Mouse (Mus musculus) limb, embryonic 14.5 days (tissue): ENCODE measurements at regions not wholly inside any gene's neighbourhood (a gene's known extent, or its start where the extent isn't known, plus 50 kb on each side); places are given as distances from the start of the nearest gene placed in this dataset.
"Not testable (repeated sequence)": the region's sequence is repeated elsewhere in the genome, so short reads cannot be mapped to it uniquely, and the experiment has no call there.

ENCODE experiments used
- ATAC-seq: fragments of 200-750 bp; cut with Nextera tagmentation; 2 replicates; pipeline ENCODE4 v1.8.0; 2017; ENCODE audit warnings: low read depth, moderate number of reproducible peaks, moderate TSS enrichment; ENCODE audit not compliant: low FRiP score
- DNase-seq: peaks from one replicate; pipeline ENCODE4 v3.0.0-alpha.2; 2015; ENCODE audit warnings: low spot score
- H3K27ac ChIP-seq: fragments of 300-500 bp; sonication (generic); replicated peaks from 2 replicates; pipeline ENCODE4 v1.5.1; 2014; ENCODE audit warnings: low read depth, mild to moderate bottlenecking, low read length, moderate library complexity, mixed read lengths
- H3K27me3 ChIP-seq: fragments of 300-500 bp; sonication (generic); 2 replicates; pipeline ENCODE4 v1.6.1; 2014; ENCODE audit warnings: low read length, mixed read lengths; ENCODE audit not compliant: control insufficient read depth, insufficient read depth
- H3K36me3 ChIP-seq: fragments of 300-500 bp; sonication (generic); 2 replicates; pipeline ENCODE4 v1.6.1; 2014; ENCODE audit warnings: mild to moderate bottlenecking, low read length, moderate library complexity, mixed read lengths; ENCODE audit not compliant: control insufficient read depth, insufficient read depth
- H3K4me1 ChIP-seq: fragments of 300-500 bp; sonication (generic); 2 replicates; pipeline ENCODE4 v1.6.1; 2014; ENCODE audit warnings: antibody characterized with exemption, low read length, mixed read lengths; ENCODE audit not compliant: control insufficient read depth, insufficient read depth
- H3K4me2 ChIP-seq: fragments of 300-500 bp; sonication (generic); replicated peaks from 2 replicates; pipeline ENCODE4 v1.6.1; 2014; ENCODE audit warnings: low read depth, mild to moderate bottlenecking, low read length, moderate library complexity; ENCODE audit not compliant: severe bottlenecking
- H3K4me3 ChIP-seq: fragments of 300-500 bp; sonication (generic); replicated peaks from 2 replicates; pipeline ENCODE4 v1.5.1; 2014; ENCODE audit warnings: low read length
- H3K9ac ChIP-seq: fragments of 300-500 bp; sonication (generic); 2 replicates; pipeline ENCODE4 v1.6.1; 2014; ENCODE audit warnings: mild to moderate bottlenecking, low read depth, low read length, moderate library complexity; ENCODE audit not compliant: severe bottlenecking
- H3K9me3 ChIP-seq: fragments of 300-500 bp; sonication (generic); 2 replicates; pipeline ENCODE4 v1.6.1; 2016; ENCODE audit warnings: low read length; ENCODE audit not compliant: control insufficient read depth
- POLR2A ChIP-seq: fragments of 200-500 bp; IDR thresholded peaks from 2 replicates; pipeline ENCODE4 v1.8.0; 2012; ENCODE audit warnings: inconsistent platforms, mild to moderate bottlenecking, moderate library complexity, borderline replicate concordance; ENCODE audit not compliant: insufficient read depth, insufficient read length; ENCODE audit errors: extremely low read depth
- WGBS: fragments of 180-500 bp; shearing (Covaris S2); extraction: QIAGEN DNeasy Blood & Tissue Kit; methylation state at CpG from one replicate; pipeline ENCODE4 v1.1.7; 2014; 5-methylcytosine and 5-hydroxymethylcytosine counted together

DNA sequence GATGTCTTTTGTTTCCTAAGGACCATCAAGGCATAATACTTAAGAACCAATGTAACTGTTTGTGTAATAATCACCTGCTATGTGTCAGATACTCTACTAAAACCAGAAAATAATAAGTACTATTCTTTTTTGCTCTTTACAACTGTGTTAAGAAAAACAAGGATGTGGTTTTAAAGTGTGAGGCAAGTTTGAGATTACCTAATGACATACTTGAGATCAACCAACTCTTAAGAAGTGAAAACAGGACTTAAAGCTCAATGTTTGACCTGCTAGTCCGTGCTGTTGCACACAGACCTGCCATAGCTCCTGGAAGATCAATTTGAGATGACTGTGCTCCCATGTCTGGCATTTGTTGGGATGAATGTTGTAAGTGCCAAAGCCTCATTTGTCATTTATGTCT lies 141.5 kb upstream of the Prlr start:
- Histone ChIP-seq H3K9ac (no peak overlapping the region), H3K4me3 (no peak overlapping the region), H3K27me3 (no peaks in the 10 kb centered on the region), H3K36me3 (no peaks in the 10 kb centered on the region), H3K4me1 (no peaks in the 10 kb centered on the region), H3K4me2 (no peak overlapping the region), H3K27ac (no peak overlapping the region), H3K9me3 (no peaks in the 10 kb centered on the region)
- DNase-seq (no peak), ATAC-seq (no peak)
- TF ChIP-seq POLR2A, result no peak
- 67% methylated on average over 1 of the region's 1 CpGs for WGBS

DNA sequence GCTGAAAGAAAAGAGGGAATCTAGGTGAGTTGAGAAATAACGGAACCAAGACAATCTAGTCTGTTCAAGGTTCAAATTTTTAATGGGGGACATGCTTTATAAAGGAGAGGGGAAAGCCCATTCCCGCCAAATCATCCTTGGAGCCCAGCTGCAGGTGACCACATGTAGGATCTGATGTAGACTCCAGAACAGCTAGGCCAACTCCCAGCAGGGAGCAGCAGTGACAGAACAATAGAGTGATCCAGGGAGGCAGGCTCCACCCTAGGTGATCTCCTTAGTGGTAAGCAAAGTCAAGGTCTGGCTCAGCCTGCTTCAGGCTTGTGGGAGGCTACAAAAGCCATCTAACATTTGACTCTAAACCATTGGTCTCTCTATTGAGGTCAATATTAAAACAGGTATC lies 140.5 kb upstream of the Prlr start:
- not testable (repeated sequence) for DNase-seq, H3K4me1 ChIP-seq, H3K9ac ChIP-seq, H3K4me3 ChIP-seq, H3K9me3 ChIP-seq, H3K36me3 ChIP-seq, H3K4me2 ChIP-seq, H3K27ac ChIP-seq, ATAC-seq, H3K27me3 ChIP-seq
- 70% methylated on average over 2 of the region's 2 CpGs for WGBS

DNA sequence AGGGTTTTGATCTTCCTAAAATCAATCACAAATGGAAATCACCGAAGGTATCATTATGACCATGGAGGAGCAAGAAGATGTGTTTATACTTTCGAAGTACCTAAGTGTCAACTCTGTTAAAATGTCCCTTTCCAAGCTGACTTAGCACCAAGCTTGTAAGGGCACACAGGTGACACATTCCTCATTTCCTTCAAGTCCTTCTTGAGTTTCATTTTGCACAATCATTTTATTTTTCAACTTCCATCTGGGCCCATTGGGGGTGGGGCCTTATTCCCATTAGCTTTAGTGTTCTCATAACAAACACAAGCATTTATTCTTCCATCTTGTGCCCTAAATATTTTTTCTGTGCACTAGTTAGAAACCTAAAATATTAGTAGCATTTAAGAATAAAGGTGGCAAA lies 103.5 kb upstream of the Prlr start:
- WGBS, result 90% methylated on average over 2 of the region's 2 CpGs

DNA sequence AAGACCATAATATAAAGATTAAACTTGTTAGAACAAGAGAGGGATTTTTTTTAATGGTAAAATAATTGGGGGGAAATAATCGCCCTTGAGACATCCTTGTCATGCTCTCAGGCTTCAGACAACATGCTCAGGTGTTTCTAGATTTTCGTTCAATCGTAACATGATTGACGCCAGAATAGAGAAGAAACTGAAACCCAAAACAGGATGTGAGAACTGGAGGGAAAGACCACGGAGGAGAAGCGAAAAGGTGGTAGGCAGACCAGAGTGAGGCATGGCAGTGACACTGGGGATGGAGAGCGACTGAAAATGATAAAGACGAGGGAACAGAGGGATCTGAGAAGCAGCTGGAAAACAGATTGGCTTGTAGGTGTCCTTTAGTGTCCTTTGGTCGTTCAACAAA lies 102.1 kb upstream of the Prlr start:
- 65% methylated on average over 9 of the region's 9 CpGs for WGBS
- Histone ChIP-seq H3K9ac (no peak overlapping the region), H3K9me3 (no peaks in the 10 kb centered on the region), H3K4me2 (no peak overlapping the region), H3K4me1 (no peaks in the 10 kb centered on the region), H3K4me3 (no peak overlapping the region), H3K27ac (no peak overlapping the region), H3K27me3 (no peaks in the 10 kb centered on the region), H3K36me3 (no peaks in the 10 kb centered on the region)
- DNase-seq, result no peak
- no peak for TF ChIP-seq POLR2A
- no peak for ATAC-seq

More for the DNA sequence above, 103.5 kb upstream of the Prlr start:
- Histone ChIP-seq H3K9ac (no peak overlapping the region), H3K27ac (no peak overlapping the region), H3K27me3 (no peaks in the 10 kb centered on the region), H3K4me1 (no peaks in the 10 kb centered on the region), H3K9me3 (no peaks in the 10 kb centered on the region), H3K36me3 (no peaks in the 10 kb centered on the region), H3K4me3 (no peak overlapping the region), H3K4me2 (no peak overlapping the region)
- DNase-seq (no peak), ATAC-seq (no peak)
- TF ChIP-seq POLR2A, result no peak

DNA sequence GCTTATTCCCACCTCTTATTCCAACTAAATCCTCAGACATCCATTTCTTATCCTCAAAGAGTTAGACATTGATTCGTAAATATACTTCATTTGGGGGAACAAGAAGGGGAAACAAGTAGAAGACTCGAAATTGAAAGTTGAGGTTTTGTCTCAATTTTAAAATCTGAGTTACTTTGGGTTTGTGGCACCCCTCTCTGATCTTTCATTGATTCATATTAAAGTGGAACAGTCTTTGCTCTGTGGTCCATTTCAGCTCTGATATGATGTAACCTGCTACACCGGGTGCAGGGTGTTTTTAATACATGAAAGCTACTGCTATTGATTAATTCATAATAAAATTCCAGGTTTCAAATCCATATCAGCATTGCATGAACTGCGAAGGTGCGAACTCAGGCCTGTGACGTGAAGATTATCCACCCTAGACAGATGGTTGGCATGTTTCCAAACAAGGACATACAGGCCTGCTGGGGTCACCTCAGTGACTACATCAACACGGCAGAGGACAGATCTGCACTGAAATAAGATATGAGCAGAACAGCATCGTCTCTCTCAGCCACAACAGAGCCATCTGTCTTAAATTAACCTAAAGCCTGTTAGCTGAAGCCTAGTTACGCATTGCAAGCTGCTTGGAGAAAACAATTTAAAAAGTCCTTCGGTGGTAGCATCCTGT lies 101.5 kb upstream of the Prlr start:
- no peaks in the 10 kb centered on the region for H3K9me3 ChIP-seq

DNA sequence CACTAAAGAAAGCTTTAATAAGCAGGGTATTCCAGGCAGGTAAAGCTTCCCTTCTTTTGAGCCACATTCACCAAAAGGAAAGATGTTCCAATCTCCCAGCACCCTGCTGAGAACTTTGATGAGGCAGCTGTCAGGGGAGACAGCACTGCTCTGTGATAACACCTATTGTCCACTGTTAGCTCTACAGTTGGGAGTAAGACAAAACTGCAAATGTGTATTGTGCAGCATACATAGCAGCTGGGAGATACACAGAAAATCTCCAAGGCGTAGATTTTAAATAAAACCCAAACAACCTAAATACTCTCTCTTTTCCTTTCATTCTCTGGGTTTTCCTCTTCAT lies 101.0 kb upstream of the Prlr start:
- WGBS, result 87% methylated on average over 1 of the region's 1 CpGs
- ATAC-seq (no peak), DNase-seq (no peak)
- H3K27ac ChIP-seq, result no peak overlapping the region
- no peak overlapping the region for H3K4me2 ChIP-seq
- H3K4me3 ChIP-seq, result no peak overlapping the region
- TF ChIP-seq POLR2A, result no peak
- no peaks in the 10 kb centered on the region for H3K4me1 ChIP-seq
- no peaks in the 10 kb centered on the region for H3K36me3 ChIP-seq
- no peaks in the 10 kb centered on the region for H3K27me3 ChIP-seq
- no peak overlapping the region for H3K9ac ChIP-seq
- no peaks in the 10 kb centered on the region for H3K9me3 ChIP-seq

More for the DNA sequence above, 101.5 kb upstream of the Prlr start:
- DNase-seq (no peak), ATAC-seq (peak; percentile 47; the same call in 1 of the 2 replicates)
- no peak overlapping the region for H3K9ac ChIP-seq
- no peak overlapping the region for H3K4me3 ChIP-seq
- no peaks in the 10 kb centered on the region for H3K4me1 ChIP-seq
- H3K4me2 ChIP-seq, result no peak overlapping the region
- no peak for TF ChIP-seq POLR2A
- no peaks in the 10 kb centered on the region for H3K36me3 ChIP-seq
- 44% methylated on average over 10 of the region's 10 CpGs for WGBS
- no peaks in the 10 kb centered on the region for H3K27me3 ChIP-seq
- H3K27ac ChIP-seq, result no peak overlapping the region
